Mouse (Mus musculus): Measurements from ENCODE around the gene Xylt1. TPM values are rescaled to one million over a fixed set of nuclear protein-coding genes. Genes with fewer than 3 reads are reported as not detected.

Xylt1 gene
- total RNA-seq, 2 experiments from 2014 or later: 43.5 to 43.9 TPM

- Histone ChIP-seq H3K4me3 (no peak overlapping the region), H3K27ac (no peak overlapping the region)
- no peak for TF ChIP-seq CTCF (conservative IDR thresholded peaks at IDR 0.05)
- DNase-seq (ENCODE audit: low spot score in 2 of 2): no peak
Measured at GRCm38 (mm10) chr7:117451212-117451611, 70.4 kb downstream of the Xylt1 start.

- no peak overlapping the region for H3K27ac ChIP-seq
- TF ChIP-seq CTCF (conservative IDR thresholded peaks at IDR 0.05): no peak
- DNase-seq (ENCODE audit: low spot score in 2 of 2): no peak
- no peak overlapping the region for H3K4me3 ChIP-seq
Measured at GRCm38 (mm10) chr7:117452269-117452668, 71.5 kb downstream of the Xylt1 start.

GRCm38 (mm10) chr7:117454789-117455548 is 74.2 kb downstream of the Xylt1 start:
- Histone ChIP-seq H3K4me3 (no peak overlapping the region), H3K27ac (no peak overlapping the region)
- no peak for DNase-seq (ENCODE audit: low spot score in 2 of 2)
- TF ChIP-seq CTCF (conservative IDR thresholded peaks at IDR 0.05): no peak

GRCm38 (mm10) chr7:117462196-117462935 is 81.6 kb downstream of the Xylt1 start:
- no peak for TF ChIP-seq CTCF (conservative IDR thresholded peaks at IDR 0.05)
- no peak overlapping the region for H3K4me3 ChIP-seq
- DNase-seq (ENCODE audit: low spot score in 2 of 2): peak; percentile 35 to 54
- peak overlapping the region; percentile 64 for H3K27ac ChIP-seq

GRCm38 (mm10) chr7:117464956-117465355 is 84.2 kb downstream of the Xylt1 start:
- no peak for TF ChIP-seq CTCF (conservative IDR thresholded peaks at IDR 0.05)
- no peak for DNase-seq (ENCODE audit: low spot score in 2 of 2)
- no peak overlapping the region; the same call in none of the 2 replicates for H3K27ac ChIP-seq

GRCm38 (mm10) chr7:117466006-117466780 is 85.4 kb downstream of the Xylt1 start:
- Histone ChIP-seq H3K4me3 (no peak overlapping the region), H3K27ac (no peak overlapping the region)
- no peak for DNase-seq (ENCODE audit: low spot score in 2 of 2)
- TF ChIP-seq CTCF (conservative IDR thresholded peaks at IDR 0.05): no peak

More at GRCm38 (mm10) chr7:117464956-117465355, 84.2 kb downstream of the Xylt1 start:
- H3K4me3 ChIP-seq: no peak overlapping the region

- no peak overlapping the region for H3K4me3 ChIP-seq
- peak overlapping the region; percentile 3; the same call in 1 of the 2 replicates for H3K27ac ChIP-seq
- DNase-seq (ENCODE audit: low spot score in 2 of 2): no peak
- TF ChIP-seq CTCF (conservative IDR thresholded peaks at IDR 0.05): no peak
Measured at GRCm38 (mm10) chr7:117470243-117470802, 89.5 kb downstream of the Xylt1 start.

GRCm38 (mm10) chr7:117472055-117472780 is 91.4 kb downstream of the Xylt1 start:
- TF ChIP-seq CTCF (conservative IDR thresholded peaks at IDR 0.05): no peak
- peak overlapping the region; percentile 77 for H3K27ac ChIP-seq
- peak in 1 of 2 experiments; percentile 37 for DNase-seq (ENCODE audit: low spot score in 2 of 2)
- H3K4me3 ChIP-seq: no peak overlapping the region

- DNase-seq (ENCODE audit: low spot score in 2 of 2): peak; percentile 31 to 55
- no peak for TF ChIP-seq CTCF (conservative IDR thresholded peaks at IDR 0.05)
- no peak overlapping the region for H3K4me3 ChIP-seq
- peak overlapping the region; percentile 77 for H3K27ac ChIP-seq
Measured at GRCm38 (mm10) chr7:117472781-117473743, 92.3 kb downstream of the Xylt1 start.

- H3K4me3 ChIP-seq: no peak overlapping the region
- no peak for TF ChIP-seq CTCF (conservative IDR thresholded peaks at IDR 0.05)
- peak overlapping the region; percentile 23; the same call in 1 of the 2 replicates for H3K27ac ChIP-seq
- no peak for DNase-seq (ENCODE audit: low spot score in 2 of 2)
Measured at GRCm38 (mm10) chr7:117474302-117474701, 93.5 kb downstream of the Xylt1 start.

GRCm38 (mm10) chr7:117475106-117475505 is 94.3 kb downstream of the Xylt1 start:
- no peak overlapping the region; the same call in 1 of the 2 replicates for H3K27ac ChIP-seq
- DNase-seq (ENCODE audit: low spot score in 2 of 2): no peak
- no peak overlapping the region for H3K4me3 ChIP-seq
- TF ChIP-seq CTCF (conservative IDR thresholded peaks at IDR 0.05): no peak

All from layer of hippocampus, adult 2 months (tissue).